ENCODE assay signal across 11 mouse cellular contexts in genomic region chr8:93888702-93889480, GRCm38 (mm10).
A peak's percentile ranks its signal among the peaks of the same experiment; 100 is the strongest.
DNase-seq lines count a peak whose midpoint lies in the region; ATAC-seq and TF ChIP-seq lines count a peak whose summit lies in the region.
"Had no signal": no experiment of that assay in that cellular context is flagged by ENCODE, and none has a peak within 500 bp of the region (broad histone marks: within the 10 kb centered on the region; RNA-seq: fewer than 3 reads in every experiment).

No protein-coding gene starts in this region.

- H3K27me3 ChIP-seq in heart, embryonic 11.5 days (ENCODE audit: control insufficient read depth, insufficient read depth, low read length) = no peaks in the 10 kb centered on the region
- H3K27me3 ChIP-seq in myocyte (ENCODE audit: control insufficient read depth, insufficient read depth, insufficient read length) = no peaks in the 10 kb centered on the region

- WGBS in heart, embryonic 11.5 days (ENCODE audit: insufficient replicate concordance) = 47% methylated on average over 11 of the region's 11 CpGs

- TF ChIP-seq POLR2A in myocyte (IDR thresholded peaks at IDR 0.05; ENCODE audit: insufficient read length, low read depth) = no peak

- no peak overlapping the region for H3K9ac ChIP-seq in heart, embryonic 11.5 days (ENCODE audit: low read depth, low read length)

- peak; percentile 59 for ATAC-seq in heart, embryonic 11.5 days (replicated peaks; ENCODE audit: insufficient number of reproducible peaks, low FRiP score, low TSS enrichment)

- intact Hi-C loops in heart, postnatal 14 days (cut with DNase I) = no loop called here

- no peak for DNase-seq in heart, postnatal 14 days
- peak; percentile 93 for DNase-seq in brain, adult 2 months (ENCODE audit: low read depth, low spot score)
- peak; percentile 39 for DNase-seq in heart, postnatal 4 days
- DNase-seq in spleen, postnatal 10 days (ENCODE audit: low spot score in 2 of 2) = no peak
- DNase-seq in thymus, postnatal 25 days = no peak
- no peak for DNase-seq in right cerebral cortex, adult 2 months (ENCODE audit: low spot score in 2 of 2)
- DNase-seq: cerebellum, adult 18-20 months; kidney, adult 8-10 months had no signal

- peak overlapping the region; percentile 79 for H3K27ac ChIP-seq in heart, embryonic 11.5 days (ENCODE audit: low read depth, low read length)
- H3K27ac ChIP-seq: macrophage had no signal

- no peak overlapping the region for H3ac ChIP-seq in myocyte (ENCODE audit: control insufficient read depth, insufficient read length)

- H3K9me3 ChIP-seq in heart, embryonic 11.5 days (replicated peaks; ENCODE audit: control insufficient read depth, low read length) = no peaks in the 10 kb centered on the region

- H3K4me1 ChIP-seq in heart, embryonic 11.5 days (ENCODE audit: control insufficient read depth, insufficient read depth, low read length) = peaks cover 19% of the 10 kb centered on the region

- H3K36me3 ChIP-seq in heart, embryonic 11.5 days (ENCODE audit: control insufficient read depth, insufficient read depth, low read length) = no peaks in the 10 kb centered on the region
- no peaks in the 10 kb centered on the region for H3K36me3 ChIP-seq in myocyte (ENCODE audit: control insufficient read depth, insufficient read depth)

- peaks cover 4% of the 10 kb centered on the region for H3K79me2 ChIP-seq in myocyte (ENCODE audit: control insufficient read depth, insufficient read depth)

- H3K4me3 ChIP-seq in heart, embryonic 11.5 days (ENCODE audit: low read depth, low read length) = no peak overlapping the region
- H3K4me3 ChIP-seq in myocyte = no peak overlapping the region

- no peak overlapping the region for H3K4me2 ChIP-seq in heart, embryonic 11.5 days
- H3K4me2 ChIP-seq in myocyte (ENCODE audit: low read depth) = peak overlapping the region; percentile 12

TF ChIP-seq in myocyte, 11 proteins besides CTCF, POLR2A, EP300 and RAD21:
- TF ChIP-seq REST (IDR thresholded peaks at IDR 0.05; ENCODE audit: insufficient read depth, insufficient read length) (no peak), SRF (IDR thresholded peaks at IDR 0.05; ENCODE audit: control insufficient read depth, insufficient read length, low read depth) (peak; percentile 96)

Comparison
In these comparisons a context has a peak if more than half of its experiments do, and no peak if none do; other contexts are left out.
1. DNase-seq: peak in brain, adult 2 months (single experiment) and heart, postnatal 4 days (single experiment); none in heart, postnatal 14 days (0 of 2), spleen, postnatal 10 days (0 of 2), thymus, postnatal 25 days (single experiment) and right cerebral cortex, adult 2 months (0 of 2).